Mouse (Mus musculus): ENCODE data around the gene Dhx37.

GRCm38 (mm10) chr5:125378919-125379318 is 55.0 kb downstream of the Dhx37 start:
- TF ChIP-seq CTCF (IDR thresholded peaks at IDR 0.05) (peak; percentile 54), EP300 (IDR thresholded peaks at IDR 0.05; ENCODE audit: insufficient read depth, low read depth, low read length) (no peak), POLR2A (IDR thresholded peaks at IDR 0.05; ENCODE audit: insufficient read depth, low read depth, low read length) (no peak)
